Mouse (Mus musculus): ENCODE results near the gene Rbfox1.

Gene Rbfox1

DNA sequence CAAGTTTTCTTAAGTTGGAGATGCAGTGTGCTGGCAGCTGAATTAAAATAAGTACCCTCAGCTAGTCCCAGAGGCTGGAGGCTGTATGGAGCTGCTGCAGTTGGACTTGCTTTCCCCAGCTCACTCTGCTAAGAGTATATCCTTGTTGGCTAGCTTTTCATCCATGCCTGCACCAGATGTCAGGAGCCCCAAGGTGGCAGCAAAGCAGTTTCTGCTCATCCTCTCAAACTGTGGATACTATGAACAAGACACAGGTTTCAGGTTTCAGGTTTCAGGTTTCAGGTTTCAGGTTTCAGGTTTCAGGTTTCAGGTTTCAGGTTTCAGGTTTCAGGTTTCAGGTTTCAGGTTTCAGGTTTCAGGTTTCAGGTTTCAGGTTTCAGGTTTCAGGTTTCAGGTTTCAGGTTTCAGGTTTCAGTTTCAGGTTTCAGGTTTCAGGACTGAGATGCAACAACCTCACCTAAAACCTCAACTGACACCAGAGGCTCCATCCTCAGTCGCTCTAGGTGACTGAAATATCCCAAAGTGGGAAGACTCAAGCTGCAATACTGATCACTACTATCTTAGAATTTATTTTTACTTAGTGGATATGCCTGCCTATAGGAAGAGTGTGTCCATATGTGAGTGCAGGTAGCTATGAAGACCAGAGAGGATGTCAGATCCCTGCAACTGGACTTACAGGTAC lies 801.1 kb downstream of the Rbfox1 start:
- in situ Hi-C loops (cut with MseI, MboI) = no loop called here

GRCm38 (mm10) chr16:6704847-6705246 lies 819.7 kb downstream of the Rbfox1 start:
- in situ Hi-C loops (cut with MseI, MboI) = no loop called here

GRCm38 (mm10) chr16:6712341-6712740 lies 827.2 kb downstream of the Rbfox1 start:
- in situ Hi-C loops (cut with MseI, MboI) = no loop called here

DNA sequence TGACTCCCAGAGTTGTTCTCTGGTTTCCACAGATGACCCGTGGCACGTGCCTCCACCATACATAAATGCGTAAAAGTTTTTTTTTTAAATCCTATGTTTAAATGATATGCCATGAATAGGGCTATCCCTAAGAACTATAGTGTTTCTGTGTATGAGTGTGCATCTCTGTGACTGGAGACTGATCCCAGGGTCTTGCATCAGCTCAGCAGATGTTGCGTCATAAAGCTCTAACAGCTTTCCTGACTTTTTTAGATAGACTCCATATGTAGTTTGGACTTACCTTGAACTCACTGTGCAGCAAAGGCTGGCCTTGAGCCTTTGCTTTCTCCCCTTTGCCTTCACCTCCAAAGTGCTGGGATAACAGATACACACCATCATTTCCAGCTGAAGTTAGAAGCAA lies 830.1 kb downstream of the Rbfox1 start:
- in situ Hi-C loops (cut with MseI, MboI) = no loop called here

DNA sequence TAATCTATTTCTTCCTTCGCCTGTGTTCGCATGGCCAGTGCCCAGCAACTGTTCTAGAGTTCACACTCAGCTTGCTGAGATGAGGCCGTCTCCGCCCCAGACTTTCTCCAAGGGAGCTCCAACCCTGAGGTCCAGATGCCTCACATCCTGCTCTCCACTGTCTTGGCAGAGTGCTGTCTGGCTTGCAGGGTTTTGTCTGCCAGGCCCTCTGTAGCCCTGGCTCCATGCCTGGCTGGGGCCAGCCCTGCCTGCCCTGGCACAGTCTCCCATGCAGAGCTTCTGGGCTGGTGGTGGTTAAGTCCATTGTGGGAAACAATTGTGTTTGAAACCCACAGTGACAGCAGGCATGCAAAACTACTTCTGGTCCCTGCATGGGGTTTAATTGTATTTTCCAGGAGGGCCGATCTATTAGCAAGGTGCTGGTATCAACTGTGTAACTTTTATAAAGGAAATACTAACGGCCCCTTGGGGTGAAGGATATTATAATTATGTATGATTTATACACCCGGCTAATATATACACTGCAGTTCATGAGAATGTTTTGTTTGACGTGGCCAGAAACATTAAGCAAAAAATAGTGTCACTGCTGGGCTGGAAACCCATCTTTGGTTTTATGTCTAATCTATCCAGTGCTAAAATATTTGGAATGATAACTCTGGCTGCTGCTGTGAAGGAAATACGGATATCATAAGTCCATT lies 831.2 kb downstream of the Rbfox1 start:
- in situ Hi-C loops (cut with MseI, MboI) = no loop called here

GRCm38 (mm10) chr16:6719027-6719426 lies 833.9 kb downstream of the Rbfox1 start:
- in situ Hi-C loops (cut with MseI, MboI) = no loop called here

DNA sequence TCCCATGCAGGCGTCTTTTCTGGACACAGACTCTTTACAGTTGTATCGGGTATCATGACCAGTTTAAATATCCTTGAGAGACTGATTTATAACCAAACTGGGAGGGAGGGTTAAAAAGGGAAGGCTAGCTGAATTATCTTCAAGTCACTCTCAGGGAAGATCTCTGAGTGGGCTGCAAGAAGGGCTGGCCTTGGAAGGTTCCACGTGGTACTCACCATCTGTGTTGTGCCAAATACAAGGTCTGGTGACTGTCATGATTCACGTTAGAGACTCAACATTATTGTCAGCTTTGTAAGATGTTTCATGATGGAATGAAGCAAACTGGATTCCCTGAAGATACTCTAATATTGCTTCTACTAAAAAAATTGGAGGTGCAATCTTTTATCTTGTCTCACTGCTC lies 847.5 kb downstream of the Rbfox1 start:
- in situ Hi-C loops (cut with MseI, MboI) = no loop called here

GRCm38 (mm10) chr16:6733427-6733826 lies 848.3 kb downstream of the Rbfox1 start:
- in situ Hi-C loops (cut with MseI, MboI) = no loop called here

DNA sequence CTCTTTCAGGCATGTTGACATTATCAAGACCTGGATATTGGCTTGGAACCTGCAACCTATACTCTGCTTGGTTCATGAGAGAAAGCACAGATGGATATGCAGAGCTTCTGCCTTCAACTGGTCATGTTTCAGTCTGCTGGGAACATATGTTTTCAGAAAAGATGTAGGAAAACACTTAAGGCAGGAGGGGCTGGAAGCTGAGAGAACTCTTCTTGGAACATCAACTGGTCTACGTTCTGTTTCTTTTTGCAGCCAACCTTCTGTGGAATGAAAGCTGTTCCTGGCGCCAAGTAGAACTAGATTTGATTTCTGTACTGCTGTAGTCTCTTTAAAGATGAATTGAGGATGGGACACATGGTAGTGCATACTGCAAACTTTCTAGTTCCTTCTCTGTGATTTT lies 851.4 kb downstream of the Rbfox1 start:
- in situ Hi-C loops (cut with MseI, MboI) = no loop called here

DNA sequence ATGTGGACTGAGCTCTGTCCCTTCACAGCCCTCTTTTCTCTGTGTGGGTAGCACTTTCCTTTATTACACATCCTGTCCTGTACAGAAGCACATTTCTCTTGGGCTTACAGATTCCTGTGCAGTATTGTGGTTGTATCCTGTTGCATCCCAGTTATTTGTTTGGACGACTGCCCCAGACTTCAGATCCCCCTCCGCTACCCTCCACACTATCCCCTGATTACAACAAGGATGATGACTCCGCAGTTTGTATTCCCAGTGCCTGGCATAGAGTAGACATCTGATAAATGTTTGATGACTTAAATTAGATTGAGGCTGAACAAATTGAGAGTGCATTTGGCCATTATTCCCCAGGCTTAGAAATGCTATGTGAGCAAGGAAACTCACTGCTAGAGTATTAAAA lies 851.8 kb downstream of the Rbfox1 start:
- in situ Hi-C loops (cut with MseI, MboI) = no loop called here

DNA sequence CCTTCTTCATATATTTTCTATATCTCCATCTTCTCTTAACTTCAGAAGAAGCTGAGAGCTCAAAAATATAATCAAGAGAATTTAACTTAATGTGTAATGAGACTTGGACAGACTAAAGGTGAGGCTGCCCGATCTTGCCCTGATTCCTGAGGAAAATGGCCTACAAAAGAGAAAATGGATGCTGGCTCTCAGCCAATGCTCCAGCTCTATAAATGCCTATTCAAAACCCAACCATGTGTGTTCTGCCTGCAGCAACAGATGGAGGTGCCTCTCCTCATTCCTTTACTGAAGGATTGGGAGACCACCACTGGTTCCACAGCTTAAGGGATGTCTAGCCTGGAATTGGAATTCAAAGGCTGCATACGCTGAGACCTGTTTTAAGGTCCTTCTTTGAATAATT lies 861.0 kb downstream of the Rbfox1 start:
- in situ Hi-C loops (cut with MseI, MboI) = no loop called here

DNA sequence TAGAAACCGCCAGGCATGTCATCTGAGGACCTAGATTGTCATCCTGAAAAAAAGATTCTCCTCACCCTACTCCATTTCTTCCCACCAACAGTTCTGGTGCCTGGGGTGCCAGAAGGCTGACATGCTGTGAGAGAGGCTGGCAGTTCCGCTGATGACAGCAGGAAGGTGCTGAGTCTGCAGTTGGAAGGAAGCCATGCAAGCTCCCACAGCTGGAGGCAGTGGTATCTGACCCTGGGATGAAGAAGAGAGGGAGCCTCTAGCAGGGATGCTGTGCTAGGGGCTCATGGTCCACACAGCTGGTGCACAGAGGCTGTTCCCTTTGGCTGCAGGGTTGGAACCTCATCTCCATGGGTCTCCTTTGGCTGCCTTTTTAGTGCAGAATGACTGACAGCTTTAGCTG lies 865.3 kb downstream of the Rbfox1 start:
- in situ Hi-C loops (cut with MseI, MboI) = no loop called here

- in situ Hi-C loops (cut with MseI, MboI) = no loop called here
These were observed 869.7 kb downstream of the Rbfox1 start for GRCm38 (mm10) chr16:6754847-6755246.

- in situ Hi-C loops (cut with MseI, MboI) = no loop called here
These were observed 884.5 kb downstream of the Rbfox1 start for GRCm38 (mm10) chr16:6769495-6770237.

DNA sequence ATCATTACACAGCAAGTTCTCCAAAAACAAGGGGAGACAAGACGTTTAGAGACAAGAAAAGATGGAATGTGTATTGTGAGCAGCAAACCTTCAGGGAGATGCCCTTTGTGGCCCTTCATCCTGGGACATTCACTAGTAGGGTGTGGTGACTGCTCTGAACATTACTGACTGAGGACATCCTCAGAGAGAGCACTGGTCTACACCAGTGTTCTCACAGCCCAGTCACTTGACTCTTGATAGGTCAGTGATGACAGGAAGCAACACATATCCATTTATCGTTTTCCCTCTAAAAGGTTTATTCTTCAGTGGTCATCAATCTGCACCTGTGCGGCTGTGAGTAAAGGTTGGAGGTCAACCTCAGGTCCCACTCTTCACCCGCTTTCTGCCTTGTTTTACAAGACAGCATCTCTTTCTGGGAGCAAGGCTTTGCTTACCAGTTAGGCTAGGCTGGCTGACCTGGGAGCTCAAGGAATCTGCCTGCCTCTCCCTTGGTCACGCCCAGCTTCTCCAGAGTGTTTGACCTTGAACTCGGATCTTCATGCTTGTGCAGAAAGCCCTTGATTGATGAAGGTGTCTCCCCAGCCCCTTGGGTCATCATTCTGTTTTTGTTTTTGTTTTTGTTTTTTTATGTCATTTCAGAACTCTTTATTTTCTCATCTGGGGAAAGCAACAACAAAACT lies 892.5 kb downstream of the Rbfox1 start:
- in situ Hi-C loops (cut with MseI, MboI) = no loop called here

DNA sequence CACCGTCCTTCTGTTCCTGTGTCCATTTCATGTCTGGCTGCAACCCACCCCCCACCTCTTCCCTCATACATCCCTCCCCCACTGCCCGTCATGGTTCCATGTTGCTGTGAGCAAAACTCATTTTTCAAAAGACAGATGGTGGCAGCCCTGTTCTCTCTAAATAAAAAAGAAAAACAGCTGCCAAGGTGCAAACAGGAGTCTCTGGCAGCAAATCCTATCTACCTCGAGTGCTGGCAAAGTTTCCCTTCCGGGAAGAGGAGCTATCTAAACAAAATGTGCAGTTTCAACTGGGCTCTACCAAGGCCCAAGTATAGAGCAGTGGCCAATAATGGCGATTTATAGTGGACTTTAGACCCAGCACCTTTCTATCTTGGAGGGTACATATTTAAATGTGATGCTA lies 899.0 kb downstream of the Rbfox1 start:
- in situ Hi-C loops (cut with MseI, MboI) = no loop called here

DNA sequence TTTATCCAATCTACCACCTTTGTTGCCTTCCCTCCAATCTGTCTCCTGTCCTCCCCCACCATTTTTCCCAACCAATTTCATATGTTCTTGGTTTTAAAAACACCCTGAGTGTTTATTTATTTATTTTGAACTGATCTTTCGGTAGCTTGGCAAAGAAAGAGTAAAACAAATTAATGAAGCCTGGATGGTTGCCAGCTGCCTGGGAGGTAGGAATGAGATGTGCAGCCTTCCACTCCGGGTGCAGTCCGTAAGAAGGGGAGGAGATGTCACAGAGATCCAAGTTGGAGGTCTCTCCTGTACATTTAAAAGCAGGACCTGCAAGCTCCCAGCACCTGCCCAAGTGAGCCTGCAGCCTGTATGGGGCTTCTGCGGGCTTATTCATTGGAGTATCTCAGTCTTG lies 899.9 kb downstream of the Rbfox1 start:
- in situ Hi-C loops (cut with MseI, MboI) = no loop called here

- in situ Hi-C loops (cut with MseI, MboI) = no loop called here
These were observed 906.1 kb downstream of the Rbfox1 start for GRCm38 (mm10) chr16:6791218-6791617.

DNA sequence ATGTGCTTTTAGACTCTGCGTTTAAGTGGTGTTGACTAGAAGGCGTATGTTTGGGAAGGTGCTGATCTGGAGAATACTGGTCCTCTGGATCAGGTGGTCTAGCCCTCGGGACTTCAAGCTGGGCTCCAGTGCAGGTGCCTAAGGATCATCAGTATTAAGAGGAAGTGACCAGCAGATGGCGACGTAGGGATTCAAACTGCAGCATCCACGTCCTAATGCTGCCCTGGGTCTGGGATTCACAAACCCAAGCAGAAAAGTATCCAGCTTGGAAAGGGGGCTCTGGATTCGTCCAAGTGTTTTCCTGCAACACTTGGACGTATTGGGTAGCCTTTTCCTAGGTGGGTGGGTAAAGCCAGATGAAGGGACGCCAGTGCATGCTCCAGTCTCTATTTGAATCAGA lies 906.5 kb downstream of the Rbfox1 start:
- in situ Hi-C loops (cut with MseI, MboI) = no loop called here

DNA sequence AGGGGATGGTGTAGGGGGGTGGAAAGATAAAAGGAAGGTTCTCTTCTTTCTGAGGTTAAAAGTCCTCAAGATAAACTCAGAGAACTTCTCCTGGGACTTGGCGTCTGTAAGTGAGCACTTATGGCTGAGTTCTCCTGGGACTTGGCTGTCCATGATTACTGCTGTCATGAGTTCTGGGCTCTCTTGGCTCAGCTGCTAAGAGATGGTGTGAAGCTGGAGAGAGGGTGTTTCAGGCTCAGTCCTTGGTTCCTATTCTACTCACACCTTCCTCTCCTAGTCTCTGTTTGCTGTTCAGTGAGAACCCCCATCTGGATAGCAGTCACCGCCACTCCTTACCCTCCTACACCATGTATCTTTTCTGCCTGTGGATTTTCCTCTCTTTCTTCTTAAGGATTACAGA lies 921.1 kb downstream of the Rbfox1 start:
- in situ Hi-C loops (cut with MseI, MboI) = no loop called here

- in situ Hi-C loops (cut with MseI, MboI) = no loop called here
These were observed 922.7 kb downstream of the Rbfox1 start for GRCm38 (mm10) chr16:6807835-6808234.

DNA sequence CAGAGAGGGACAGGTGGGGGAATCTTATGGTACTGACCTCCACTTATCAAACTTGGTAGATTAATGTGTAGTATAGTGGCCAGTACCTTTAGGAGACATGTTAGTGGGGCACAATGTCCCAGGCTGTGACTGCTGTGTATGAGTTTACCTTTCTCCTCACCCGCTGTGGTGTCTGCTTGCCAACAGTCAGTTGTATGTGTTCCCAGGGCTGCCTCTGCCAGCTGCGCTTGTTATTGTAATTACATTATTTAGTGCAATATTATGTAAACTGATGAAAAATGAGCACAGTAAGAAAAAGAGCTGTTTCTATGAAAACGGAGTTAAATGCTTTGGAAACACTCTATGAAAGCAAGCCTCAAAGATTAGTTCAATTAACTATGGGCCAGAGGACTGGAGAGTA lies 928.7 kb downstream of the Rbfox1 start:
- in situ Hi-C loops (cut with MseI, MboI) = no loop called here

All from mouse trophoblast stem cell (cell line).